Mouse (Mus musculus) midbrain, embryonic 14.5 days (tissue): ENCODE data around the gene Zfp706. TPM values are rescaled to one million over a fixed set of nuclear protein-coding genes. Genes with fewer than 3 reads are reported as not detected.

Experiments
- ATAC-seq: fragments of 200-750 bp; cut with Nextera tagmentation; 2 replicates; pipeline ENCODE4 v1.8.0; 2017; ENCODE audit warnings: moderate number of reproducible peaks, moderate library complexity; ENCODE audit not compliant: low FRiP score, low TSS enrichment
- DNase-seq: peaks from one replicate; pipeline ENCODE4 v3.0.0-alpha.2; 2015
- H3K27ac ChIP-seq: fragments of 300-500 bp; sonication (generic); replicated peaks from 2 replicates; pipeline ENCODE4 v1.5.1; 2014; ENCODE audit warnings: mild to moderate bottlenecking, low read depth, low read length, moderate library complexity
- H3K27me3 ChIP-seq: fragments of 300-500 bp; sonication (generic); 2 replicates; pipeline ENCODE4 v1.6.1; 2014; ENCODE audit warnings: low read length, control low read depth, mixed read lengths; ENCODE audit not compliant: control insufficient read depth, insufficient read depth
- H3K36me3 ChIP-seq: fragments of 300-500 bp; sonication (generic); 2 replicates; pipeline ENCODE4 v1.6.1; 2014; ENCODE audit warnings: low read length, control low read depth; ENCODE audit not compliant: control insufficient read depth, insufficient read depth
- H3K4me1 ChIP-seq: fragments of 300-500 bp; sonication (generic); 2 replicates; pipeline ENCODE4 v1.6.1; 2014; ENCODE audit warnings: mild to moderate bottlenecking, antibody characterized with exemption, low read length, control low read depth; ENCODE audit not compliant: control insufficient read depth, insufficient read depth
- H3K4me2 ChIP-seq: fragments of 300-500 bp; sonication (generic); 2 replicates; pipeline ENCODE4 v1.6.1; 2014; ENCODE audit warnings: mild to moderate bottlenecking, low read length, moderate library complexity
- H3K4me3 ChIP-seq: fragments of 300-500 bp; sonication (generic); replicated peaks from 2 replicates; pipeline ENCODE4 v1.5.1; 2014; ENCODE audit warnings: low read depth, low read length
- H3K9ac ChIP-seq: fragments of 300-500 bp; sonication (generic); replicated peaks from 2 replicates; pipeline ENCODE4 v1.6.1; 2014; ENCODE audit warnings: mild to moderate bottlenecking, low read length, moderate library complexity
- H3K9me3 ChIP-seq: fragments of 300-500 bp; sonication (generic); 2 replicates; pipeline ENCODE4 v1.6.1; 2016; ENCODE audit warnings: low read length, control low read depth, mixed read lengths; ENCODE audit not compliant: control insufficient read depth
- WGBS: fragments of 180-500 bp; shearing (Covaris S2); extraction: QIAGEN DNeasy Blood & Tissue Kit; methylation state at CpG from one replicate; pipeline ENCODE4 v1.1.7; 2014; 5-methylcytosine and 5-hydroxymethylcytosine counted together
- polyA plus RNA-seq: library from polyadenylated mRNA; unstranded; fragments of >200 nt; fragmentation: Nextera tagmentation; extraction: Ambion mirVana; gene quantifications from 2 replicates; pipeline ENCODE4 v1.2.1, GENCODE M21; 2014

The Zfp706 gene
- polyA plus RNA-seq, 1 experiment from 2014 or later = 455 TPM

GRCm38 (mm10) chr15:37038666-37039065 lies 31.1 kb upstream of the Zfp706 start:
- no peak overlapping the region for H3K4me3 ChIP-seq
- no peaks in the 10 kb centered on the region for H3K4me1 ChIP-seq
- no peaks in the 10 kb centered on the region for H3K9me3 ChIP-seq
- ATAC-seq (no peak), DNase-seq (no peak)
- H3K27ac ChIP-seq = no peak overlapping the region
- 69% methylated on average over 1 of the region's 1 CpGs for WGBS
- no peak overlapping the region for H3K9ac ChIP-seq
- H3K4me2 ChIP-seq = no peak overlapping the region
- H3K36me3 ChIP-seq = no peaks in the 10 kb centered on the region
- H3K27me3 ChIP-seq = no peaks in the 10 kb centered on the region

- Histone ChIP-seq H3K27ac (no peak overlapping the region), H3K4me1 (no peaks in the 10 kb centered on the region), H3K36me3 (no peaks in the 10 kb centered on the region), H3K4me2 (no peak overlapping the region), H3K9ac (no peak overlapping the region), H3K9me3 (no peaks in the 10 kb centered on the region), H3K4me3 (no peak overlapping the region), H3K27me3 (no peaks in the 10 kb centered on the region)
- ATAC-seq (no peak), DNase-seq (no peak)
- 88% methylated on average over 3 of the region's 3 CpGs for WGBS
Measured at GRCm38 (mm10) chr15:37037704-37038103, 30.1 kb upstream of the Zfp706 start.

- Histone ChIP-seq H3K4me2 (no peak overlapping the region), H3K27me3 (no peaks in the 10 kb centered on the region), H3K36me3 (no peaks in the 10 kb centered on the region), H3K27ac (0 out of 2 replicates have a peak overlapping the region, but pooled peaks have one; percentile 52), H3K4me1 (no peaks in the 10 kb centered on the region), H3K9ac (peak overlapping the region; percentile 12; the same call in 1 of the 2 replicates), H3K4me3 (no peak overlapping the region), H3K9me3 (no peaks in the 10 kb centered on the region)
- 65% methylated on average over 7 of the region's 7 CpGs for WGBS
- ATAC-seq (no peak), DNase-seq (peak; percentile 46)
Measured at GRCm38 (mm10) chr15:37036481-37037156, 29.0 kb upstream of the Zfp706 start.

GRCm38 (mm10) chr15:37034155-37034554 lies 26.6 kb upstream of the Zfp706 start:
- H3K36me3 ChIP-seq = no peaks in the 10 kb centered on the region
- no peak overlapping the region for H3K4me2 ChIP-seq
- H3K9ac ChIP-seq = no peak overlapping the region
- no peaks in the 10 kb centered on the region for H3K27me3 ChIP-seq
- no peak overlapping the region for H3K27ac ChIP-seq
- no peak for DNase-seq
- ATAC-seq = no peak
- 83% methylated on average over 2 of the region's 2 CpGs for WGBS
- H3K9me3 ChIP-seq = no peaks in the 10 kb centered on the region
- H3K4me1 ChIP-seq = no peaks in the 10 kb centered on the region
- H3K4me3 ChIP-seq = no peak overlapping the region

GRCm38 (mm10) chr15:37033431-37033830 lies 25.9 kb upstream of the Zfp706 start:
- Histone ChIP-seq H3K4me3 (no peak overlapping the region), H3K9ac (no peak overlapping the region), H3K27me3 (no peaks in the 10 kb centered on the region), H3K36me3 (no peaks in the 10 kb centered on the region), H3K9me3 (no peaks in the 10 kb centered on the region), H3K4me1 (no peaks in the 10 kb centered on the region), H3K4me2 (no peak overlapping the region), H3K27ac (no peak overlapping the region)
- DNase-seq (no peak), ATAC-seq (no peak)
- 93% methylated on average over 2 of the region's 2 CpGs for WGBS

GRCm38 (mm10) chr15:37031334-37032150 lies 24.0 kb upstream of the Zfp706 start:
- Histone ChIP-seq H3K4me1 (no peaks in the 10 kb centered on the region), H3K9me3 (no peaks in the 10 kb centered on the region), H3K27ac (no peak overlapping the region), H3K9ac (no peak overlapping the region), H3K4me3 (no peak overlapping the region), H3K27me3 (no peaks in the 10 kb centered on the region), H3K4me2 (no peak overlapping the region), H3K36me3 (no peaks in the 10 kb centered on the region)
- WGBS = 29% methylated on average over 6 of the region's 6 CpGs
- DNase-seq (no peak), ATAC-seq (no peak)

GRCm38 (mm10) chr15:37030929-37031328 lies 23.4 kb upstream of the Zfp706 start:
- Histone ChIP-seq H3K36me3 (no peaks in the 10 kb centered on the region), H3K9me3 (no peaks in the 10 kb centered on the region), H3K27me3 (no peaks in the 10 kb centered on the region), H3K9ac (no peak overlapping the region), H3K27ac (no peak overlapping the region), H3K4me1 (no peaks in the 10 kb centered on the region), H3K4me3 (no peak overlapping the region), H3K4me2 (no peak overlapping the region)
- DNase-seq (no peak), ATAC-seq (no peak)
- WGBS = 86% methylated on average over 3 of the region's 3 CpGs

- no peak for DNase-seq
- no peak overlapping the region for H3K4me2 ChIP-seq
- ATAC-seq = no peak
Measured at GRCm38 (mm10) chr15:37027956-37028355, 20.4 kb upstream of the Zfp706 start.

GRCm38 (mm10) chr15:37026458-37026857 lies 18.9 kb upstream of the Zfp706 start:
- H3K9me3 ChIP-seq = no peaks in the 10 kb centered on the region
- H3K4me2 ChIP-seq = no peak overlapping the region
- no peak overlapping the region for H3K27ac ChIP-seq
- H3K27me3 ChIP-seq = no peaks in the 10 kb centered on the region
- no peaks in the 10 kb centered on the region for H3K4me1 ChIP-seq
- 92% methylated on average over 4 of the region's 4 CpGs for WGBS
- ATAC-seq (no peak), DNase-seq (no peak)
- H3K9ac ChIP-seq = no peak overlapping the region
- H3K4me3 ChIP-seq = no peak overlapping the region
- H3K36me3 ChIP-seq = no peaks in the 10 kb centered on the region

More at GRCm38 (mm10) chr15:37027956-37028355, 20.4 kb upstream of the Zfp706 start:
- Histone ChIP-seq H3K36me3 (no peaks in the 10 kb centered on the region), H3K4me1 (no peaks in the 10 kb centered on the region), H3K9me3 (no peaks in the 10 kb centered on the region), H3K9ac (no peak overlapping the region), H3K27ac (no peak overlapping the region), H3K27me3 (no peaks in the 10 kb centered on the region), H3K4me3 (no peak overlapping the region)
